In genomic region chr15:30384386-30384785, GRCm38 (mm10) we compare ENCODE assay signal across 18 mouse cellular contexts.
"Had no signal": no experiment of that assay in that cellular context is flagged by ENCODE, and none has a peak within 500 bp of the region (broad histone marks: within the 10 kb centered on the region; RNA-seq: fewer than 3 reads in every experiment).

No protein-coding gene starts in this region.

- H3K4me3 ChIP-seq: midbrain, embryonic 10.5 days; midbrain, embryonic 12.5 days; myocyte; neural tube, embryonic 13.5 days; neural tube, embryonic 15.5 days had no signal

- H3K27me3 ChIP-seq: midbrain, embryonic 12.5 days; neural tube, embryonic 13.5 days; neural tube, embryonic 15.5 days had no signal

- H3K27ac ChIP-seq: liver, embryonic 14.5 days; midbrain, embryonic 10.5 days; midbrain, embryonic 12.5 days; neural tube, embryonic 13.5 days; neural tube, embryonic 15.5 days had no signal

- H3K36me3 ChIP-seq: midbrain, embryonic 10.5 days; midbrain, embryonic 12.5 days; neural tube, embryonic 13.5 days; neural tube, embryonic 15.5 days had no signal

- ATAC-seq: midbrain, embryonic 16.5 days had no signal

- H3K9me3 ChIP-seq: midbrain, embryonic 10.5 days; midbrain, embryonic 12.5 days; neural tube, embryonic 13.5 days; neural tube, embryonic 15.5 days had no signal

- DNase-seq: lung, adult 18-20 months; lung, postnatal 10 days; midbrain, embryonic 14.5 days; retina, postnatal 1 day; right cerebral cortex, adult 18-20 months; right cerebral cortex, postnatal 25 days; right cerebral cortex, postnatal 4 days; spleen, adult 18-20 months; thymus, adult 18-20 months; thymus, postnatal 14 days; thymus, postnatal 36 days had no signal

- H3K4me2 ChIP-seq: midbrain, embryonic 12.5 days; neural tube, embryonic 13.5 days; neural tube, embryonic 15.5 days had no signal

- H3K9ac ChIP-seq: liver, embryonic 14.5 days; midbrain, embryonic 12.5 days; neural tube, embryonic 13.5 days; neural tube, embryonic 15.5 days had no signal
